Mouse (Mus musculus) heart, embryonic 12.5 days (tissue): Measurements from ENCODE around the gene Gm10840. TPM values are rescaled to one million over a fixed set of nuclear protein-coding genes. Genes with fewer than 3 reads are reported as not detected.
"Not testable (repeated sequence)": the region's sequence is repeated elsewhere in the genome, so short reads cannot be mapped to it uniquely, and the experiment has no call there.

ENCODE experiments used
- ATAC-seq: fragments of 200-750 bp; cut with Nextera tagmentation; 2 replicates; pipeline ENCODE4 v1.8.0; 2017; ENCODE audit warnings: moderate TSS enrichment, moderate library complexity; ENCODE audit not compliant: insufficient number of reproducible peaks, low FRiP score
- H3K27ac ChIP-seq: fragments of 300-500 bp; sonication (generic); 2 replicates; pipeline ENCODE4 v1.5.1; 2016; ENCODE audit warnings: mild to moderate bottlenecking, moderate library complexity; ENCODE audit not compliant: poor library complexity, severe bottlenecking
- H3K27me3 ChIP-seq: fragments of 300-500 bp; sonication (generic); replicated peaks from 2 replicates; pipeline ENCODE4 v1.6.1; 2016; ENCODE audit warnings: mild to moderate bottlenecking, moderate library complexity
- H3K36me3 ChIP-seq: fragments of 300-500 bp; sonication (generic); 2 replicates; pipeline ENCODE4 v1.6.1; 2016; ENCODE audit warnings: mild to moderate bottlenecking, moderate library complexity
- H3K4me1 ChIP-seq: fragments of 300-500 bp; sonication (generic); replicated peaks from 2 replicates; pipeline ENCODE4 v1.6.1; 2016; ENCODE audit warnings: mild to moderate bottlenecking
- H3K4me2 ChIP-seq: fragments of 300-500 bp; sonication (generic); 2 replicates; pipeline ENCODE4 v1.6.1; 2016; ENCODE audit warnings: mild to moderate bottlenecking, moderate library complexity
- H3K4me3 ChIP-seq: fragments of 300-500 bp; sonication (generic); 2 replicates; pipeline ENCODE4 v1.5.1; 2016; ENCODE audit warnings: mild to moderate bottlenecking
- H3K9ac ChIP-seq: fragments of 300-500 bp; sonication (generic); 2 replicates; pipeline ENCODE4 v1.6.1; 2016; ENCODE audit warnings: mild to moderate bottlenecking, moderate library complexity
- H3K9me3 ChIP-seq: fragments of 300-500 bp; sonication (generic); replicated peaks from 2 replicates; pipeline ENCODE4 v1.6.1; 2016; ENCODE audit warnings: mild to moderate bottlenecking, moderate library complexity
- WGBS: fragments of 180-500 bp; shearing (Covaris S2); methylation state at CpG from one replicate; pipeline ENCODE4 v1.1.7; 2016; 5-methylcytosine and 5-hydroxymethylcytosine counted together
- polyA plus RNA-seq: library from polyadenylated mRNA; unstranded; fragments of >200 nt; fragmentation: Nextera tagmentation; extraction: Ambion mirVana; gene quantifications from 2 replicates; pipeline ENCODE4 v1.2.1, GENCODE M21; 2016

Gene Gm10840
- polyA plus RNA-seq, 1 experiment from 2014 or later: not detected

- no peaks in the 10 kb centered on the region for H3K27me3 ChIP-seq
- WGBS: 91% methylated on average over 2 of the region's 2 CpGs
- H3K9ac ChIP-seq: no peak overlapping the region
- no peak overlapping the region for H3K4me3 ChIP-seq
- H3K36me3 ChIP-seq: peaks cover 8% of the 10 kb centered on the region
- no peaks in the 10 kb centered on the region for H3K9me3 ChIP-seq
- H3K27ac ChIP-seq: no peak overlapping the region
- no peak overlapping the region for H3K4me2 ChIP-seq
- no peak for ATAC-seq
- H3K4me1 ChIP-seq: 0 out of 2 replicates have a peak, but pooled peaks cover 4% of the 10 kb centered on the region
These were observed 19.8 kb downstream of the Gm10840 start for GRCm38 (mm10) chr11:106180449-106180801.

GRCm38 (mm10) chr11:106187326-106187725 is 26.7 kb downstream of the Gm10840 start:
- Histone ChIP-seq H3K4me3 (no peak overlapping the region), H3K4me1 (peaks cover 3% of the 10 kb centered on the region), H3K27ac (no peak overlapping the region), H3K27me3 (no peaks in the 10 kb centered on the region), H3K36me3 (peaks cover 16% of the 10 kb centered on the region), H3K9me3 (no peaks in the 10 kb centered on the region), H3K4me2 (no peak overlapping the region), H3K9ac (no peak overlapping the region)
- WGBS: 88% methylated on average over 4 of the region's 4 CpGs
- ATAC-seq: no peak

GRCm38 (mm10) chr11:106191716-106192115 is 31.1 kb downstream of the Gm10840 start:
- no peaks in the 10 kb centered on the region for H3K9me3 ChIP-seq
- no peak overlapping the region for H3K9ac ChIP-seq
- no peaks in the 10 kb centered on the region for H3K27me3 ChIP-seq
- H3K4me1 ChIP-seq: peaks cover 14% of the 10 kb centered on the region
- 0 out of 2 replicates have a peak overlapping the region, but pooled peaks have one; percentile 83 for H3K4me2 ChIP-seq
- peaks cover 5% of the 10 kb centered on the region for H3K36me3 ChIP-seq
- no peak overlapping the region for H3K4me3 ChIP-seq
- 92% methylated on average over 3 of the region's 3 CpGs for WGBS
- no peak overlapping the region for H3K27ac ChIP-seq
- ATAC-seq: no peak

GRCm38 (mm10) chr11:106192241-106192640 is 31.6 kb downstream of the Gm10840 start:
- Histone ChIP-seq H3K36me3 (peaks cover 10% of the 10 kb centered on the region), H3K27me3 (no peaks in the 10 kb centered on the region), H3K4me1 (peaks cover 14% of the 10 kb centered on the region), H3K9me3 (no peaks in the 10 kb centered on the region), H3K4me2 (peak overlapping the region; percentile 83), H3K4me3 (peak overlapping the region; percentile 77), H3K9ac (no peak overlapping the region), H3K27ac (no peak overlapping the region)
- ATAC-seq: no peak
- 55% methylated on average over 5 of the region's 5 CpGs for WGBS

GRCm38 (mm10) chr11:106192657-106193370 is 32.2 kb downstream of the Gm10840 start:
- no peaks in the 10 kb centered on the region for H3K27me3 ChIP-seq
- 10% methylated on average over 19 of the region's 19 CpGs for WGBS
- peaks cover 14% of the 10 kb centered on the region for H3K36me3 ChIP-seq
- peak overlapping the region; percentile 77 for H3K4me3 ChIP-seq
- peak overlapping the region; percentile 83 for H3K4me2 ChIP-seq
- peak overlapping the region; percentile 84 for H3K27ac ChIP-seq
- peaks cover 14% of the 10 kb centered on the region for H3K4me1 ChIP-seq
- H3K9ac ChIP-seq: peak overlapping the region; percentile 90
- no peak for ATAC-seq
- H3K9me3 ChIP-seq: no peaks in the 10 kb centered on the region

- ATAC-seq: peak; percentile 97
- Histone ChIP-seq H3K27me3 (no peaks in the 10 kb centered on the region), H3K36me3 (peaks cover 22% of the 10 kb centered on the region), H3K9ac (peak overlapping the region; percentile 90), H3K4me2 (peak overlapping the region; percentile 83), H3K9me3 (no peaks in the 10 kb centered on the region), H3K4me1 (peaks cover 14% of the 10 kb centered on the region), H3K27ac (peak overlapping the region; percentile 84), H3K4me3 (peak overlapping the region; percentile 77)
- WGBS: 0% methylated on average over 44 of the region's 44 CpGs
These were observed 32.9 kb downstream of the Gm10840 start for GRCm38 (mm10) chr11:106193371-106194154.

- peak overlapping the region; percentile 77 for H3K4me3 ChIP-seq
- peaks cover 22% of the 10 kb centered on the region for H3K36me3 ChIP-seq
- peak overlapping the region; percentile 90 for H3K9ac ChIP-seq
- 31% methylated on average over 3 of the region's 3 CpGs for WGBS
- H3K4me1 ChIP-seq: peaks cover 14% of the 10 kb centered on the region
- H3K27ac ChIP-seq: peak overlapping the region; percentile 84
- ATAC-seq: no peak
- no peaks in the 10 kb centered on the region for H3K27me3 ChIP-seq
- no peaks in the 10 kb centered on the region for H3K9me3 ChIP-seq
- peak overlapping the region; percentile 83 for H3K4me2 ChIP-seq
These were observed 33.5 kb downstream of the Gm10840 start for GRCm38 (mm10) chr11:106194155-106194541.

GRCm38 (mm10) chr11:106194891-106195290 is 34.2 kb downstream of the Gm10840 start:
- peaks cover 25% of the 10 kb centered on the region for H3K36me3 ChIP-seq
- H3K9me3 ChIP-seq: no peaks in the 10 kb centered on the region
- H3K27ac ChIP-seq: peak overlapping the region; percentile 41
- H3K27me3 ChIP-seq: no peaks in the 10 kb centered on the region
- peaks cover 14% of the 10 kb centered on the region for H3K4me1 ChIP-seq
- no peak overlapping the region for H3K4me3 ChIP-seq
- no peak overlapping the region for H3K4me2 ChIP-seq
- H3K9ac ChIP-seq: no peak overlapping the region
- 88% methylated on average over 7 of the region's 7 CpGs for WGBS
- no peak for ATAC-seq

- Histone ChIP-seq H3K4me3 (no peak overlapping the region), H3K4me1 (peaks cover 14% of the 10 kb centered on the region), H3K9me3 (no peaks in the 10 kb centered on the region), H3K27ac (peak overlapping the region; percentile 41; the same call in 1 of the 2 replicates), H3K27me3 (no peaks in the 10 kb centered on the region), H3K4me2 (no peak overlapping the region), H3K9ac (no peak overlapping the region), H3K36me3 (peaks cover 28% of the 10 kb centered on the region)
- no peak for ATAC-seq
These were observed 34.7 kb downstream of the Gm10840 start for GRCm38 (mm10) chr11:106195341-106195740.

- WGBS: 72% methylated on average over 4 of the region's 4 CpGs
These were observed 37.6 kb downstream of the Gm10840 start for GRCm38 (mm10) chr11:106198277-106198676.

GRCm38 (mm10) chr11:106199997-106200396 is 39.3 kb downstream of the Gm10840 start:
- H3K36me3 ChIP-seq: peaks cover 71% of the 10 kb centered on the region
- not testable (repeated sequence) for H3K27me3 ChIP-seq, H3K4me2 ChIP-seq, H3K9ac ChIP-seq, H3K9me3 ChIP-seq, H3K4me1 ChIP-seq, H3K4me3 ChIP-seq, ATAC-seq, H3K27ac ChIP-seq
- WGBS: 93% methylated on average over 7 of the region's 7 CpGs

More at GRCm38 (mm10) chr11:106198277-106198676, 37.6 kb downstream of the Gm10840 start:
- ATAC-seq: no peak
- Histone ChIP-seq H3K36me3 (peaks cover 55% of the 10 kb centered on the region), H3K4me2 (no peak overlapping the region), H3K4me3 (no peak overlapping the region), H3K4me1 (peaks cover 9% of the 10 kb centered on the region; the same call in 1 of the 2 replicates), H3K27ac (no peak overlapping the region), H3K27me3 (no peaks in the 10 kb centered on the region), H3K9ac (no peak overlapping the region), H3K9me3 (no peaks in the 10 kb centered on the region)
